Mouse (Mus musculus) B cell, adult 2 months (primary cell): ENCODE data around the gene Slc26a8.

Experiments
- DNase-seq, 2 experiments: peaks; one replicate each; pipeline ENCODE4 v3.0.0; 2022

Slc26a8 gene

DNA sequence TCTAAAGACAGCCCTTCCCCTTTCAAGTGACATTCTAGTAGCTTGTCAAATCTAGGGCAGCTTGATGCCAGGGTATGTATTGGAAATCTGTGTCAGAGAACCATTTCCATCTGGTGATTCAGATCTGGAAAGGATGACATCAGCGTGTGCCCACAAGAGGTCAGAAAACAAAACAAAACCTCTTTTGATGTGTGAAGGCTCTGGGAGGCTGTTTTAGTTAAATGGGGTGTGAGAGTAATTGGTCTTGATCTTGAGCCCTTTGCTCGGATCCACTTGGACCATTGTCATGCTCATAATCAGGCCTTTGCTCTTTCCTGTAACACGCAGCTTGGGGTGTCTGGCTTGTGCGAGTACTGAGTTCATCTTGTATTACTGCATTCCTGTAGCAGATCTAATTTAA lies 8.2 kb upstream of the Slc26a8 start:
- DNase-seq, result peak; percentile 24

GRCm38 (mm10) chr17:28697290-28698195 lies 7.5 kb upstream of the Slc26a8 start:
- DNase-seq, result peak; percentile 76 to 77

GRCm38 (mm10) chr17:28696641-28697040 lies 6.6 kb upstream of the Slc26a8 start:
- no peak for DNase-seq

GRCm38 (mm10) chr17:28694832-28695231 lies 4.8 kb upstream of the Slc26a8 start:
- no peak for DNase-seq

DNA sequence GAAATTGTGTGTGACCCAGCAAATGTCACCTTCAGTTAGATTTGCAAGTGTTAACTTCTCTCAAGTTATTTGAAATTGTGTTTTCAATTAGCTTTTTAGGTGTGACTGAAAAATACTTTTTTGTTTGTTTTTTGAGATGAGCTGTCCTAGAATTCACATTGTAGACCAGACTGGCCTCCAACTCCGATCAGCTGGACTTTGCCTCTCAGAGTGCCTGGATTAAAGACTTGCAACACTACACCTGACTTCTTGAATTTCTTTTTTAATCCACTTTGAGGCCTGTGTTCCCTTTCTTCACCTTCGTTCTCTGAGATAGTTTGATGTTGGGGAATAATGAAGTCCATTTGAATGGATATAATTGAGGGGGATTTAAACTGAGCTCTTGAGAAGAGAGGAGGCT lies 4.0 kb upstream of the Slc26a8 start:
- DNase-seq, result no peak

- no peak for DNase-seq
Measured at GRCm38 (mm10) chr17:28693086-28693485, 3.1 kb upstream of the Slc26a8 start.

DNA sequence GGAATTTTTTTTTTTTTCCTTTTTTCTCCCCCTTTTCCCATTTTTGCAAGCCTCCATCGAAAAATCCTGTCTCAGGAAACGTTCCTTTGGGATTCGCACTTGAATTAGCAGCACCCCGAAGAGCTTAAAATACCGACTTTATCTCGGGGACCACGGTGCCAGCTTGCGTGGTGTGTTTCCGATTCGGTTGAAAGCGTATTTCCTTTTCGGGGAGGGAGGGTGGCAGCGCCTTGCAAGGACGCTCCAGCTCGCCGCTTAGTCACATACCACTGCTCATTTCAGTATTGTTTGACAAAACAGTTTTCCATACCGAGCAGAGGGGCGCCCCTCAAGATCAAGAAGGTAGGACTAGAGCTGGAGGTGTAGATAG lies 2.3 kb upstream of the Slc26a8 start:
- peak; percentile 60 to 67 for DNase-seq

GRCm38 (mm10) chr17:28691687-28692340 lies 1.8 kb upstream of the Slc26a8 start:
- peak; percentile 49 to 57 for DNase-seq

DNA sequence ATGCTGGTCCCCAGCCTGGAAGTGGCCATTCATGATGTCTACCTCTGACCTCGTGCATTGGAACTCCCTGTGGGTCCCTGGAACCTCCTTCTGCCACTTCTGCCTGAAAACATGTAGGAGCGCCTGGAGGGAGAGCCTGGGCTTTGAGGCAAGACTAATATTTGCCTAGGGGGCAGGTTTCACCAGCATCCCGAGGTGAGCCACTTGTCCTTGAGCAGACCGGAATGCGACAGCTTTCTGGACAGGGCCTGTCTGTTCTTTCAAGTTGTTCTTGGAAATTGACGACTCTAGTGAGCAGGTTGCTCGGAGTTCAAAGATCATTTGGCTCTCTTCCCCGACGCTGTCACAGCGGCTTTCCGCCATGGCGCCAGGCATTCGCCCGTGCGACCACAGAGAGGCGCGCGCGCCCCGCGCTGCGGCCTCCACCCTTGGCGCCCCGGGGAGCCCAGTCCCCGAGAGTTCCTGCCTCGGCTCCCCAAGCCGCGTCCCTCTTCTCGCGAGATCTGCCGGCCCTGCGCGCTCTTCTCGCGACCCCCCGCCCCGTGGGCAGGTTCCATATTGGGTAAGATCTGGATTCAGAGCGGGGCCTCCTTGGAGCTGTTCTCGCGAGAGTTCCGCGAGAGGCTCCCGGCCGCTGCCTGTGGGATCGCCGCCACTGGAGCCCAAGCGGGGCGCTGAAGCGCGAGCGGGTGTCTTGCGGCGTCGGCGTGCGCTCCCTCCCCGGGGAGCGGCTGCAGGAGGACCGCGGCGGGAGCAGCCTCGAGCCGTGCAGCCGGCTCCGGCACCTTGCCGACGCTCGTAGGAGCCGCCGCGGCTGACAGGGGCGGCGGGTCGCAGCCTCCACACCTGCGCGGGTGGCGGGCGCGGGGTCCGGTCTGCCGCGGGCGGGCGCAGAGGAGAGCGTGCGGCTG lies 998 bp upstream of the Slc26a8 start, which contains the start of gene Mapk14:
Gene Mapk14, plus strand, starts transcription at position 554 of the 911 bp plus-strand sequence.
- peak; percentile 99 for DNase-seq

DNA sequence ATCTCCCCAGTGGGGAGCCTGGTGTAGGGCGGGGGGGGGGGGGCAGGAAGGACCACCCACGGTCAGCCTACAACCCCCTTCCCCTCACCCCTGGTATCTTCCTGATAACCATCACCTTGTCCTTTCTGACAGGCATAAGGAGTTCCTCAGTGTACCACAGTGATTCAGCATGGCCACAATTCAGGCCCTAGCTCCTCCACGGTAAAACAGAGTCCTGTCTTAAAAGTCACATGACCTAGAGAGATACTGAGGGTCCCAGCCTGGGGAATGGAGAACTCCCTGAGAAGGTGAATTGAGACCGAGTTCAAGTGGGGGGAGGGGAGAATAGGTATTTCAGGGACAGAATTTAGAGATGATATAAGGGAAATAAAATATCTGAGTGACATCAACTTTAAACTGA lies 2.7 kb downstream of the Slc26a8 start:
- DNase-seq, result no peak

- no peak for DNase-seq
Measured at GRCm38 (mm10) chr17:28684631-28685030, 5.4 kb downstream of the Slc26a8 start.

GRCm38 (mm10) chr17:28683601-28684000 lies 6.4 kb downstream of the Slc26a8 start:
- DNase-seq, result no peak

DNA sequence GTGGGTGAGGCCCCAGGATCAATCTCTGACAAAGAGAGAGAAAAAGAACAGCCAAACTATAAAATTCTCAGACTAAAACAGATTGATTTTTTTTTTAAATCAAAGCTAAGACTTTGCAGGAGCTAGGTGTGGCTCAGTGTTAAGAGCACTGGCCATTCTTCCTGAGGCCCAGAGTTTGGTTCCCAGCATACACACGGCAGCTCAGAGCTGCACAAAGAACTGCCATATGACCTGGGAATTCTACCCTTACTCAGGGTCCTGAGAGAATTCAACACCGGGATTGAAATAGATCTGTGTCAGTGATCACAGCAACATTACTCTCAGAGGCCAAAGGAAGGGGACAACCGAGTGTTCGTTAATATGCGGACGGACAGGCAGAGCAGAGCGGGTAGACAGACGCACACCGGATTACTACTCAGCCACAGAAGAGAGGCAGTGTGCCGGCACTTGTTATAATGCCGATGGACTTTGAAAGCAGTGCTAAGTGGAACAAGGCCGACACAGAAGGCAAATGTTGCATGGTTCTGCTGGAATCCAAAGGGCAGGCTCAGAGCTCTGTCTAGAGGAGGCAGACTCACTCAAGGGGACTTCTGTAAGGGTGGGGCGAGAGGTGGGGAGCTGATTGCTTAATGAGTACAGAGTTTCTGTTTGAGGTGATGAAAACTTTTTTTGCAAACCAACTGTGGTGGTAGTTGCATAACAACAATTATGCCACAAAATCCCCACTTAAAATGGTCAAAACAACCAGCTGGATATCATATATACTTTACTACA lies 7.5 kb downstream of the Slc26a8 start:
- no peak for DNase-seq

DNA sequence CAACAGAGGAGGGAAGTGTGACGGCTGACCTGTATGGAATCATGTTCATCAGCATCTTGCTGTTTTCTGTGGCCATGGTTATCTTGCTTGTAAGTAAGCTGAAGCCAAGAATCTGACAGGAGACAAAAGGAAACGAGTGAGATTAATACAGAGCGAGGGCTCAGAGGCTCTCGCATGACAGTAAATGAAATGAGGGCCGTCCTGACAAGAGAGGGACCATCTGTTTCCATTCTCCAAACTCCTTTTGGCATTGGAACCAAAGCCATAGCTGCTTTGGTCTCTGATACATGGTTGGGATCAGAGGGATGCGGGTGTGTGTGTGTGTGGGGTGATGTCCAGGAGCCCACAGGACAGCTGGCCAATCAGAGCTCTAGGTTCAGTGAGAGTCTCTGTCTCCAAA lies 30.5 kb downstream of the Slc26a8 start:
- no peak for DNase-seq

DNA sequence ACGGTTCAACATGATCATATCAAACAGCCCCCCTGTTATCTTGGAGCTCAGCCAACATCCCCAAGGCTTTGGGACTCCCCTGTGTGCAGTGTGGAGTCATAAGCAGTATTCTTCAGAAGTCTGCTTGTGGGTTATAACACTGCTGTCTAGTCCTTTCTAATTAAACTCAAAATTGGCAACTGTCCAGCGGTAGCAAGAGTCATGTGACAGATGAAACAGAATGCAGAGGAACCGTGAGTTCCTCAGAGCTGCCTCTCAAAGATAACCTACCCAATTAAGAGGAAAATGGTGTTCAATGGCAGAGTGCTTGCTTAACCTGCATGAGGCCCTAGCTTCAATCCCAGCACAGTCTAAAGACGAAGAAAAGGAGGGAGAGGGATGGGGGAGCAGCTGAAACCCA lies 32.1 kb downstream of the Slc26a8 start:
- DNase-seq, result no peak

GRCm38 (mm10) chr17:28650268-28650667 lies 39.8 kb downstream of the Slc26a8 start:
- DNase-seq, result no peak

- DNase-seq, result peak; percentile 49 to 53
Measured at GRCm38 (mm10) chr17:28648607-28649370, 41.2 kb downstream of the Slc26a8 start.

- no peak for DNase-seq
Measured at GRCm38 (mm10) chr17:28646221-28646620, 43.8 kb downstream of the Slc26a8 start.

GRCm38 (mm10) chr17:28644112-28644511 lies 45.9 kb downstream of the Slc26a8 start:
- no peak for DNase-seq

DNA sequence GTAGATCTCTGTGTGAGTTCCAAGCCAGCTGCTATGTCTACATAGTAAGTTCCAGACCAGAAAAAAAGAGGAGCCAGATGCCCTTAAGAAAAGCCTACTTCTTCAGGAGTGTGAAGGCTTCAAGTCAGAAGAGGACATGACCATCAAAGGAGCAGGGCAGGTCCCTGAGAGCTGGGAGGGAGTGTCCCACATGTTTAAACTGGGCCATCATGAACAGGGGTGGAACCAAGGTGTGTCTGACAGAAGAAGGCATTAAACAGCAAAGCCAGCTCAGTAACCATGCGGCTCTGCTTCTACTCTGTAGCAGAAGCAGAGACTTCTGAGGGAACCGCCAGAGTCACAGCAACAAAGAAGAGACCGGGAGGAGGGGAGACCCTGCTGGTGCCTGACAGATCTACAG lies 46.3 kb downstream of the Slc26a8 start:
- DNase-seq, result no peak

- DNase-seq, result no peak
Measured at GRCm38 (mm10) chr17:28640113-28640512, 49.9 kb downstream of the Slc26a8 start.
